12 mouse cellular contexts compared by ENCODE assay signal in the genomic region with DNA sequence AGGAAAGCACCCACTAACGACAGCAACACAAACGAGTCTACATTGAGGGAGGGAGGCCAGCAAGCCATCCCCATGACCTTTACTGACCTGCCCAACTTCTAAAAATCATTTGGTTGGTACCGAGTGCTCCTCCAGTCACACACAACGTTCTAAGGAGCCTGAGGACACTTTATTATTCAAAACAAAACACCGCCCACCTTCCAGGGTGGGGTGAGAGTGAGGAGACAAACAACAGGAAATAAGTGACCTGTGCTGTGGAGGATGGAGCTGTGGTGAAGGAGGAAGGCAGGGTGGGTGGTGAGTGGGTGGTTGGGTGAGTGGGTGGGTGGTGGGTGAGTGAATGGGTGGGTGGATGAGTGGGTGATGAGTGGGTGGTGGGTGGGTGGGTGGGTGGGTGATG.
"Had no signal": no experiment of that assay in that cellular context is flagged by ENCODE, and none has a peak within 500 bp of the region (broad histone marks: within the 10 kb centered on the region; RNA-seq: fewer than 3 reads in every experiment).

No protein-coding gene starts in this region.

- ATAC-seq: intestine, postnatal 0 days had no signal

- H3K36me3 ChIP-seq: lung, embryonic 15.5 days had no signal

- H3K4me3 ChIP-seq: left cerebral cortex, adult 2 months; liver, embryonic 13.5 days; lung, embryonic 15.5 days; midbrain, embryonic 12.5 days; neural tube, embryonic 15.5 days had no signal

- H3K27ac ChIP-seq: liver, embryonic 13.5 days; lung, embryonic 15.5 days; midbrain, embryonic 12.5 days; neural tube, embryonic 15.5 days had no signal

- H3K27me3 ChIP-seq: liver, embryonic 13.5 days; lung, embryonic 15.5 days; midbrain, embryonic 12.5 days; neural tube, embryonic 15.5 days had no signal

- DNase-seq: kidney, adult 8-10 months; kidney, postnatal 4 days; liver; liver, embryonic 13.5 days; liver, postnatal 0 days; right cerebral cortex, postnatal 4 days; thymus, postnatal 36 days had no signal

- H3K4me1 ChIP-seq: liver, embryonic 13.5 days; lung, embryonic 15.5 days; midbrain, embryonic 12.5 days; neural tube, embryonic 15.5 days had no signal
